Mouse (Mus musculus) bone marrow, adult 2 months (tissue): ENCODE results near the gene Csrnp2. TPM values are rescaled to one million over a fixed set of nuclear protein-coding genes. Genes with fewer than 3 reads are reported as not detected.

Source experiments
- H3K27ac ChIP-seq: fragments of 200-500 bp; 2 replicates; pipeline ENCODE4 v1.5.1; 2012; ENCODE audit warnings: low read depth, mild to moderate bottlenecking, control low read depth, inconsistent platforms, low read length; ENCODE audit not compliant: control insufficient read depth, poor library complexity, insufficient read depth
- H3K4me1 ChIP-seq: fragments of 200-500 bp; 2 replicates; pipeline ENCODE4 v1.6.1; 2011; ENCODE audit warnings: low read length; ENCODE audit not compliant: control insufficient read depth, insufficient read depth
- H3K4me3 ChIP-seq: fragments of 200-500 bp; replicated peaks from 2 replicates; pipeline ENCODE3; 2011; ENCODE audit warnings: mild to moderate bottlenecking, low read depth, low read length, control low read depth; ENCODE audit not compliant: control insufficient read depth
- CTCF ChIP-seq: fragments of 200-500 bp; IDR thresholded peaks from 2 replicates; pipeline ENCODE4 v1.5.1; 2011; ENCODE audit warnings: low read length, control low read depth; ENCODE audit not compliant: control insufficient read depth, insufficient read depth
- POLR2A ChIP-seq: fragments of 200-500 bp; IDR thresholded peaks from 2 replicates; pipeline ENCODE4 v1.6.1; 2011; ENCODE audit warnings: low read depth, mild to moderate bottlenecking, control low read depth, low read length, borderline replicate concordance; ENCODE audit not compliant: control insufficient read depth
- WGBS: fragments of 180-500 bp; shearing (Covaris S2); methylation state at CpG from one replicate; pipeline ENCODE4 v1.1.7; 2018; 5-methylcytosine and 5-hydroxymethylcytosine counted together
- polyA plus RNA-seq: library from polyadenylated mRNA; stranded (reverse); fragments of >200 nt; gene quantifications from 2 replicates; pipeline ENCODE4 v1.2.4, GENCODE M21; 2011; ENCODE audit warnings: low replicate concordance; ENCODE audit not compliant: missing spikeins, insufficient read depth, insufficient read length

Csrnp2 gene
- polyA plus RNA-seq, 1 experiment = 3.0 TPM

DNA sequence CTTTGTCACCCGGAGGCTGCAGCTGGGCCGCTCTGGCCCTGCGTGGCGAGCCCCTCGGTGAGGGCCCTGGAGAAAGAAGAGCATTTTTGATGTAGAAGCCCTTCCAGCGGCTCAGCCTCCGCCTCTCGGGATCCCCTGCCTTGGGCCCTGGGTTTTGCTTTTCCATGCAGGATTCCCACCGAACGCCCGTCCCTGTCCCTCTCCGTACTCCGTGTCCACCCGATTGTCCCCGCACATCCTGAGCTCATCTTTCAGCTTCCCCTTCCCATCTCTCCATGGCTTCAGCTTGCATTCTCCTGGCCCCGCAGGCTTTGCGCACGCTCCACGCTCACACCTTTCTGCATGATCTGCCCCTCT lies 26.1 kb downstream of the Csrnp2 start:
- H3K4me3 ChIP-seq = peak overlapping the region; percentile 84
- peaks cover 2% of the 10 kb centered on the region for H3K4me1 ChIP-seq
- peak overlapping the region; percentile 91 for H3K27ac ChIP-seq
- WGBS = under 1% methylated on average over 19 of the region's 19 CpGs
- no peak for TF ChIP-seq POLR2A

DNA sequence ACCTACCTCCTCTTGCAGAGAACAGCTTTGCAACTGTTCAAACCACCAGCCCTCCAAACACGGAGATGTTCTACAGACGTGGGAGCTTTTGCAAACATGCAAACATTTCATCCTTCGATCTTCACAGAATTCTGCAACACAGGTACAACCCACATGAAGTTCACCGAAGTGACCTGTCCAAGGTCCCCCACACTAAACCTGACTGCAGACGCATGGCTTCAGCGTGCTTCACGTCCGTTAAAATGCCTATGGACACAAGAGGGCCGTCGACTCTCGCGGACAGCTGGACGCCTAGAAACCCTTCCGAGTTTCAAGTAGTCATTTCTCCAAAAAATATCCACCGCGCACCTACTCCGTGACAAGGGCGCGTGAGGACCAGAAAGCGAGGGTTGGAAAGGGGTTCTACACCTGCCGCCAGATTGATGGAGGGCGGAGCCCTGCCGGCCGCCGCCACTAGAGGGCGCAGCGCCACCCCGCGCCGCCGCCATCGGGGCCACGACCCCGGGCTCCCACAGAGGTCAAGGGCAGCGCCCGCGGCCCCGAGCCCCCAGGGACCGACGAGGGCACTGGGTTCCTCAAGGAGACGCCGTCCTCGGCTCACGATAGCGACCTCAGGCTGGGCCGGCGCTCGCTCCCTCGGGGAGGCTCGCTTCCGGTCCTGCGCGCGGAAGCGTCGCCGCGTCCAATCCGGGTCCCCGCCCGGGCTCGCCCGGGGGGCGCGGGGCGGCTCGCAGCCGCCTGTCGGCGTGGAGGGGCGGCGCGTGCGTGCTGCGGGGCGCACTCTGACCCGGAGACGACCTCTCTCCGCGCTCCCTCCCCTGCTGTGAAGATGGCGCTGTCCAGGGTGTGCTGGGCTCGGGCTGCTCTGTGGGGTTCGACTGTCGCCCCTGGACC lies 26.7 kb downstream of the Csrnp2 start, which contains the start of gene Letmd1:
Gene Letmd1 (plus strand): TSS at position 729 of the 894 bp plus-strand sequence.
- peak within 1 kb of the TSS; percentile 91 for H3K27ac ChIP-seq
- 2% methylated on average over 84 of the region's 84 CpGs for WGBS
- H3K4me3 ChIP-seq = peak within 1 kb of the TSS; percentile 84
- H3K4me1 ChIP-seq = peaks cover 2% of the 10 kb centered on the region
- peak; percentile 60; the same call in 1 of the 2 replicates for TF ChIP-seq POLR2A
- peak; percentile 69; the same call in 1 of the 2 replicates for TF ChIP-seq CTCF

DNA sequence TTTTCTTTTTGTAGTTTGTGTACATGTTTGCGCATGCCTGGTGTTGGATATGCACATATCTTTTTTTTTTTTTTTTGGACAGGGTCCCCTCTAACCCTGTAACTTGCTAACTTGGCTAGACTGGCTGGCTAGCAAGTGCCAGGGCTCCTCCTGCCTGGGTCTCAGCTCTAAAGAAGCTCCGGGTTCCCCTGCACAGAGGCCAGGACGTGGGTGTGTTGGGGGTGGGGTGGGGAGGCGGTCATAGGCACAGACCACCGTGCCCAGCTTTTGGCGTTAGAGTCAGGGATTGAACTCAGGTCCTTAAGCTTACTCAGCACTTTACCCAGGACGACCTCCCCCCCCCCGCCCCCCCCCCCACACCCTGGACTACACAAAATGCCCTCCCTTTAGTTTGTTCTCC lies 27.6 kb downstream of the Csrnp2 start:
- no peak for TF ChIP-seq POLR2A
- no peak for TF ChIP-seq CTCF
- Histone ChIP-seq H3K4me3 (no peak overlapping the region), H3K27ac (no peak overlapping the region), H3K4me1 (peaks cover 2% of the 10 kb centered on the region)
- 41% methylated on average over 8 of the region's 8 CpGs for WGBS

DNA sequence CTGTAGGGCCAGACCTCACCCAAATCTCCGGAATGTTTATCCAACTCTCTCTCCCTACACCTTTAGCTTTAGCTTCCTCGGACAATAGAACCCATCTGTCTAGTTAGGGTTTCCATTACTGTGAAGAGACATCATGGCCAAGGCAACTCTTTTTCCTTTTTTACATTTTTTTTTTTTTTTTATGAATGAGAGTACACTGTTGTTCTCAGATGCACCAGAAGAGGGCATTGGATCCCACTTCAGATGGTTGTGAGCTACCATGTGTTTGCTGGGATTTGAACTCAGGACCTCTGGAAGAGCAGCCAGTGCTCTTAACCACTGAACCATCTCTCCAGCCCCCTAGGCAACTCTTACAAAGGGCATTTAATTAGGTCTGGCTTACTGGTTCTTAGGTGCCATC lies 29.9 kb downstream of the Csrnp2 start:
- no peak overlapping the region for H3K27ac ChIP-seq
- TF ChIP-seq POLR2A = no peak
- TF ChIP-seq CTCF = no peak
- H3K4me3 ChIP-seq = no peak overlapping the region
- peaks cover 3% of the 10 kb centered on the region for H3K4me1 ChIP-seq
- WGBS = 76% methylated on average over 2 of the region's 2 CpGs

DNA sequence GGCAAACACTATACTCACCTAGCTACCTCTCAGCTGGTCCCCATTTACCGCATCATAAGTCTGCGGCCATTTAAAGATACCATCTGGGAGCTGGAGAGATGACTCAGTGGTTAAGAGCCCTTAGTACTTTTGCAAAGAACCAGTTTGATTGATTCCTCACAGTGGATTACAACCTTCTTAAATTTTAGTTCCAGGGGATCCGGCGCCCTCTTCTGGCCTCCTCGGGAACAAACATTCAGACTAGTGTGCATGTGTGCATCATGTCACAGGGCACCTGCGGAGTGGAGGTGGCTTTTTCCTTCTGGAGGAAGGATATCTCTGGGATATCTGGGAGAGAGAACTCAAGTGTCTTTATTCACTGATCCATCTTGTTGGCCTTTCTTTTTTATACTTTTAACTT lies 31.6 kb downstream of the Csrnp2 start:
- 15% methylated on average over 6 of the region's 6 CpGs for WGBS
- TF ChIP-seq CTCF (peak; percentile 65), POLR2A (no peak)
- H3K27ac ChIP-seq = no peak overlapping the region
- H3K4me1 ChIP-seq = peaks cover 1% of the 10 kb centered on the region; the same call in 1 of the 2 replicates
- no peak overlapping the region for H3K4me3 ChIP-seq

DNA sequence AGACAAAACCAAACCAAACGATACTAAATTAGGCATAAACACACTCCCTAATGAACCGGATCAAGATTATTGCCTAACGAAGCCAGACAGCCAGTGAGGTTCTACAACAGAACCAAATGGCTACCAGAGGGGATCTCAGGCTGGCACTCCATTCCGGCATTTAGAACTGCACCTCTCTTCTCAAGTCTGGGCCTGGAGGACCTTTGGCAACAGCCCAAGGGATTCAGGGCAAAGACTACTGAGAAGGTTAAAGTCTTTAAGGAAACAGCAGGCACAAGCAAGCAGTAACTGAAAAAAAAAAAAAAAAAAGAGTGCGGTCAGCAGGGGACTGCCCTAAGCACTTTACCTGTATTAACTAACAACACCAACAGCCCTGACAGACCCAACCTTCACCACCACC lies 33.2 kb downstream of the Csrnp2 start:
- no peak for TF ChIP-seq POLR2A
- no peak overlapping the region for H3K4me3 ChIP-seq
- 57% methylated on average over 5 of the region's 5 CpGs for WGBS
- H3K27ac ChIP-seq = no peak overlapping the region
- peaks cover 1% of the 10 kb centered on the region; the same call in 1 of the 2 replicates for H3K4me1 ChIP-seq

DNA sequence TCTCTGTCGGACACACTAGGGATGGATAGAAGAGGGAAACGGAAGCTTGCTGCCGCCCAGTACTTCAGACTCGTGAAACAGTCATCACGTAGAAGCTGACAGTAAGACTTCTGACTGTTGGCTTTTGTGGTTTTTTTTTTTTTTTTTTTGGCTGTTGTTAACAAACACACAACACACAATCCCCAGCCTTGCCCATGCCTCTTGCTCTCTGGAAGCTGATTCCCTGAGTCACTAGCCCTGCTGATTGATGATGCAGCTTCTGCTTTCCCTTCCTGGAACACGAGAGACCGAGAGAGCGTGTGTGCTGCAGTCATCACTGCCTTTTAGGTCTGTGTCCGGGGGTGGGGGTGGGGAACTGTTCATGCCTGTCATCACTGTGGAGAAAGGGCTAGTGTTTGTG lies 33.6 kb downstream of the Csrnp2 start:
- no peak overlapping the region for H3K4me3 ChIP-seq
- H3K27ac ChIP-seq = 0 out of 2 replicates have a peak overlapping the region, but pooled peaks have one; percentile 20
- H3K4me1 ChIP-seq = peaks cover 1% of the 10 kb centered on the region; the same call in 1 of the 2 replicates
- 31% methylated on average over 9 of the region's 9 CpGs for WGBS
- TF ChIP-seq POLR2A (no peak), CTCF (no peak)

DNA sequence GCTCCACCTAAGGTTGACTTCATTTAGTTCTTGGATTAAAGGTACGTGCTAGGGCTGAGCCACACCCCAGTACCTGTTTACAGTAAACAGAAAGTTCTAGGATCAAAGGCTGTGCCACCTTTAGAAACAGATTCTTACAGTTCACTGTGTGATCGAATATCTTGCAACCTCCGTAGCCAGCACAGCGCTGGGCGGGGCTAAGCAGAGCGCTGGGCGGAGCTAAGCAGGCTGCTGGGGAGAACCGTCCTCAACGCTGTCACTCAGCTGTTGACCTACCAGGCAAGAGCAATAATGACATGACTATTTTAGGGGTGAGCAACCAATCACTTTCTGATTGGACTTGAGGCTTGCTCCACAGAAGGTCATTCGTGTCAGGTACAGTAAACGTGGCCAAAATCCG lies 34.3 kb downstream of the Csrnp2 start:
- TF ChIP-seq CTCF (no peak), POLR2A (no peak)
- Histone ChIP-seq H3K27ac (no peak overlapping the region), H3K4me3 (peak overlapping the region; percentile 3), H3K4me1 (peaks cover 1% of the 10 kb centered on the region; the same call in 1 of the 2 replicates)
- WGBS = 7% methylated on average over 12 of the region's 12 CpGs
